Mouse (Mus musculus) myocyte (in vitro differentiated cells): ENCODE data around the gene Crocc.

Experiments used
- CEBPB ChIP-seq: IDR thresholded peaks from 2 replicates; pipeline ENCODE4 v1.6.1; 2011; ENCODE audit warnings: mild to moderate bottlenecking, moderate library complexity; ENCODE audit not compliant: poor library complexity, insufficient read depth, severe bottlenecking
- MAX ChIP-seq: IDR thresholded peaks from one replicate; pipeline ENCODE4 v1.6.1; 2011; ENCODE audit warnings: low read depth, mild to moderate bottlenecking, control low read depth
- MYOG ChIP-seq, 3 experiments: IDR thresholded peaks; one replicate each; pipeline ENCODE4 v1.6.1; 2011; ENCODE audit warnings: control low read depth in 2 of 3, low read depth in 2 of 3, mild to moderate bottlenecking in 2 of 3; ENCODE audit not compliant: insufficient read length in 2 of 3, control insufficient read depth in 1 of 3, insufficient read depth in 1 of 3
- POLR2A ChIP-seq: IDR thresholded peaks from one replicate; pipeline ENCODE4 v1.6.1; 2011; ENCODE audit warnings: low read depth, mild to moderate bottlenecking, control low read depth, moderate library complexity; ENCODE audit not compliant: insufficient read length
- TCF12 ChIP-seq: IDR thresholded peaks from one replicate; pipeline ENCODE4 v1.6.1; 2011; ENCODE audit warnings: mild to moderate bottlenecking, control low read depth; ENCODE audit not compliant: poor library complexity, insufficient read depth, severe bottlenecking
- TCF3 ChIP-seq: IDR thresholded peaks from one replicate; pipeline ENCODE4 v1.6.1; 2011; ENCODE audit warnings: low read depth, control low read depth; ENCODE audit not compliant: insufficient read length
- USF1 ChIP-seq: IDR thresholded peaks from one replicate; pipeline ENCODE4 v1.6.1; 2011; ENCODE audit warnings: low read depth, mild to moderate bottlenecking, control low read depth, moderate library complexity

DNA sequence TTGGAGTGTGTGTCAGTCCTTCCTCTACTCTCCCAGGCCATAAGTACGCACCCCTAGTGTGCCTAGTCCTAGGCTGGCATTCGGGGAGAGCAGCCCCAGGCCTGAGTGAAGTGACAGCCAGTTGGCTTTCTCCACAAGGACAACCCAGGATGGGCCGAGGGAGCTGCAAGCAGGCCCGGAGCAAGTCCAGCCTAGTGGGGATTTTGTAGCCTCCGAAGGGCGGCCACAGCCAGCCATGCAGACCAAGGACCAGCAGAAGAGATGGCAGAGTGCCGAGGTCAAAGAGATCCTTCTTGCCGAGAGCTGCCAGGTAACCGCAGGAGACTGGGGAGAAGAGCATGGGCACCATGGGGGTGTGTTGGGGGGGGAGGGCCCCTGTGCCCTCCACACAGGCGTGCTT is 34.7 kb upstream of the Crocc start:
- TF ChIP-seq POLR2A = no peak
- no peak for TF ChIP-seq MAX
- no peak for TF ChIP-seq MYOG (IDR thresholded peaks at IDR 0.05; ENCODE audit: control insufficient read depth in 1 of 3, insufficient read depth in 1 of 3, insufficient read length in 2 of 3, low read depth in 2 of 3)
- no peak for TF ChIP-seq TCF3
- no peak for TF ChIP-seq TCF12
- TF ChIP-seq USF1 = no peak
- TF ChIP-seq CEBPB = no peak
